Mouse (Mus musculus): Measurements from ENCODE around the gene Ntng2.

Ntng2 gene

GRCm38 (mm10) chr2:29252599-29253204, at the start of gene Ntng2:
Gene Ntng2 (minus strand): TSS chr2:29253005.
- DNase-seq (ENCODE audit: low spot score in 2 of 2), result peak in 1 of 2 experiments; percentile 44

DNA sequence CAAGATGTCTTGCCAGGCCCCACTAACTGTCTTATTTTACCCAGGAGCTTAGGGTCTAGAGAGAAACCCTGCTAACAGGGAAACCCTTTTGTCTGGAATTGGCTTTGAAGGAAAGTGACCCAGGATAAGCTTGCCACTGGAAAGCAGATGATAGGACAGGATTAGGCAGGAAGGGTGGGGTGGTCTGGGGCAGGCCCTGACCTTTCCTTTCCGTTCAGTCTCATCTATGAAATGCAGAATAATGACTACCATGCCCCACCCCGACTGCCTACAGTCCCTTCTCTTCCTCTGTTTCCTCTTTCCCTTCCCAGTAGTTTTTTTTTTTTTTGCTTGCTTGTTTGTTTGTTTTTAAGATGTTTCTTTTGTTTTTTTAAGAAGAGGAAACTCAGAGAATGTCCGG, 42.8 kb upstream of the Ntng2 start:
- DNase-seq (ENCODE audit: low spot score in 2 of 2), result no peak

DNA sequence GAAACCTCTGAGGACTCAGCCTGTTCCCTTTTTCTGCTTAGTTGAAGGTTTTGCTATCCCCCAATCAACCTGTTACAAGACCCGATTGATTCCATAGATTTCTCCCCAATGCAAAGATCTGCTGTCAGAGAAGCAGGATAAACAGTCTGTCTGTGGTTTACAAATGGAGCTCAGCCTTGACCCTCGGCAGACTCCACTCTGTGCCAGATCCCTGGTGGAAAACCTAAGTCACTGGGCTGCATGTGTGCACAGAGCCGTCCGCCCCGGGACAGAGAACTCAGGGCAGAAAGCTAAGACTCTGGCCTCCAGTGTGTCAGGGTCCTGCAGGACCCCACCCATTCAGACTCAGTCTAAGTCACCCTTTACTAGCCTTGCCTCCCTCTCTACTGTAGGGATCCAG, 34.8 kb upstream of the Ntng2 start:
- no peak for DNase-seq (ENCODE audit: low spot score in 2 of 2)

- no peak for DNase-seq (ENCODE audit: low spot score in 2 of 2)
Measured at GRCm38 (mm10) chr2:29277703-29278121, 24.9 kb upstream of the Ntng2 start.

DNA sequence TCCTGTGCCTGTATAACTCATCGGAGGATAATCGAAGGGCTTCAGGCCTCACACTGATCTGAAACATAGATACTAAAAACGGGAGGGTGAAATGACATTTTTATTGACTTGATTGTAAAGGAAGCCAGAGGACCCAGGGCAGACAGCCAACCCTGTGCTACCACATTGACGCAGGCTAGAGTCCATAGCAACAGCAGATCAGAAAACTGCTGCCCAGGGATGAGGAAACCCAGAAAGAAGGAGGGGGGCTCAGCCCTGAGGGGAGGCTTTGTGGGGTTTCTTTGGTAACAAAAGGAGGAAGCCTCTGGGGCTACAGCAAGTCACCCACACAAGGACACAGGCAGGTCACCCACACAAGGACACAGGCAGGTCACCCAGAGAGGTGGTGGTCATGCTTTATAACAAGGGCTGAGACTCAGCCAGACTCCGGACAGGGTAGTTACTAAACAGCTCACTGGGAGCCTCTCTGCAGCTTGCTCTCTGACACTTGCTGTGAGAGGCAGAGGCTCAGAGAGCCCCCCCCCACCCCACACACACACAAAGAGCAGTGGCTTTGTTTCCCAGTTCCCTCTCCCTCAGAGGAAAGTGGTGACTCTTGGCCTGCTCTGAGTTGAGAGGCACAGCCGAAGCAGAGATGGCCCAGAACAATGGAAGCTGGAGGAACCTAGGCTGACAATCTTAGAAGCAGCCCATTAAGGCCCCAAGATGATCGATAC, 19.2 kb upstream of the Ntng2 start:
- no peak for DNase-seq (ENCODE audit: low spot score in 2 of 2)

- DNase-seq (ENCODE audit: low spot score in 2 of 2), result no peak
Measured at GRCm38 (mm10) chr2:29271098-29271497, 18.3 kb upstream of the Ntng2 start.

- DNase-seq (ENCODE audit: low spot score in 2 of 2), result no peak
Measured at GRCm38 (mm10) chr2:29266810-29267209, 14.0 kb upstream of the Ntng2 start.

- no peak for DNase-seq (ENCODE audit: low spot score in 2 of 2)
Measured at GRCm38 (mm10) chr2:29262436-29262915, 9.7 kb upstream of the Ntng2 start.

DNA sequence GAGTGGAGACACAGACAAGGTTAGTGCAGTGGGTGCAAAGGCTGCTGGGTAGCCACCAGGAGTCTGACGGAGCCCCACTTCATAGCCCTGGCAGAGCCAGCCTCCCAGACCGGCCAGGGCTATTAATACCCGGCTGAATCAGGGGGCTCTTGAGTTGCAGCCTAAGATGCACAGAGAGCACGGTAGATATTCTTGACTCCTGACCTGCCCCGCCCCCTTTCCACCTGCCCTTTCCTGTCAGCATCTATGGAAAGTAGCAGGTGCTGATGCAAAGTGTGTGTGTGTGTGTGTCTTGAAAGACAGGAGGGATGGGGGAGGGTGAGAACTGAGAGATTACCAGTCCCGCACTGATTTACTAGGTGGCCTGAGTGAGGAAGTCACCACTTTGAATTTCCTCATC, 8.3 kb upstream of the Ntng2 start:
- DNase-seq (ENCODE audit: low spot score in 2 of 2), result no peak

DNA sequence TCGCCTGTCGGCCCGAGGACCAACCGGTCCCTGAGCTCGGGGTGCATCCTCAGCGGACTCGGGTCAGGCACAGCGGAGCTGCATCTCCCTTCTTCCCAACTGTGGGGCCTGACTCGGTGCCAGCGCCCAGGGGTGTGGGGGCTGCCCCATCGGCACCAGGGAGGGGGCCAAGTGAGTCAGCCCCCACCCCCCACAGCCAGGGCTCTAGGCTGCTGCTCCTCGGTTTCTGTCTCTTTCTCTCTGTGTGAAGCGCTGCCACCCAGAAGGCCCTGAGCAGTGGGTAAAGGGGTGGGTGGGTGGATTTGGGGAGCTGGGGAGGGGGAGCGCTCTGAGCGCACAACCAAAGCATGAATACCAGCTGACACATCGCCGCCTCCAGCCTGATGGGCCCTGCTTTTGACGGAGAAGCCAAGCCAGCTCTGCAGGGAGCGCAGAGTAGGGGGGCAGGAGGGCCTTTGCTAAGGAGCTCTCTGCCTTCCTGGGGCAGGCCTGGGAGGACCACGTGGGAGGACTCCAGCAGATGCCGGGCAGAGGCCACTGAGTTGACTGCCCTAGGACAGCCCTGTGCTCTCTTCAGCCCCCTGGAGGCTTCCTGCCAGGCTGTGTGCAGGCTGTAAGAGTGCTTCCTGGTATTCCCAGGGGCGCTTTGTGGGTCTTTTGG, 530 bp upstream of the Ntng2 start:
- no peak for DNase-seq (ENCODE audit: low spot score in 2 of 2)

DNA sequence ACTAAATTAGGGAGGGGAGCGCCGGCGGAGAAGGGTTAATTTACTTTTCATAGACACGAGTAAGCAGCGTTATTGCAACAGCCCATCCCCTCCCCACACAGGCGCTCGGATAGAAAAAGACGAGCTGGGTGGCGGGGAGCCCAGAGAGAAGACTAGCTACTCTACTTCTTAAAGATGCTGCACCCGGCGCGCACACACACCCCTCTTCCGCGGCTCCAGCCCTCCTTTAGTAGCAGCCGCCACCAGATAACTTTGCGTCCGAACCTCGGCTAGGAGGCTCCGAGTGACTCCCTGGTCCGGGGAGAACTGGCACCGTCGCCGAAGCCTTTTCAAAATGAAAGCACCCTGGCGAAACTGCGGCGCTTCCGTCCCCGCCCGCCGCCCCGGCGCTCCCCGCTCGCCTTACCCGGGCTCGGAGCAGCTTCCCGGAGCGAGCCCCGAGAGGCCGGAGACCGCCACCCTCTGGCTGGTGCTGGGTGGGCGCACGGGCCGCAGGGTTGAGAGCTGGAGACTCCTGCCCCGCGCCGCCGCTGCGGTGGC, 676 bp downstream of the Ntng2 start:
- DNase-seq (ENCODE audit: low spot score in 2 of 2), result peak; percentile 35 to 40

DNA sequence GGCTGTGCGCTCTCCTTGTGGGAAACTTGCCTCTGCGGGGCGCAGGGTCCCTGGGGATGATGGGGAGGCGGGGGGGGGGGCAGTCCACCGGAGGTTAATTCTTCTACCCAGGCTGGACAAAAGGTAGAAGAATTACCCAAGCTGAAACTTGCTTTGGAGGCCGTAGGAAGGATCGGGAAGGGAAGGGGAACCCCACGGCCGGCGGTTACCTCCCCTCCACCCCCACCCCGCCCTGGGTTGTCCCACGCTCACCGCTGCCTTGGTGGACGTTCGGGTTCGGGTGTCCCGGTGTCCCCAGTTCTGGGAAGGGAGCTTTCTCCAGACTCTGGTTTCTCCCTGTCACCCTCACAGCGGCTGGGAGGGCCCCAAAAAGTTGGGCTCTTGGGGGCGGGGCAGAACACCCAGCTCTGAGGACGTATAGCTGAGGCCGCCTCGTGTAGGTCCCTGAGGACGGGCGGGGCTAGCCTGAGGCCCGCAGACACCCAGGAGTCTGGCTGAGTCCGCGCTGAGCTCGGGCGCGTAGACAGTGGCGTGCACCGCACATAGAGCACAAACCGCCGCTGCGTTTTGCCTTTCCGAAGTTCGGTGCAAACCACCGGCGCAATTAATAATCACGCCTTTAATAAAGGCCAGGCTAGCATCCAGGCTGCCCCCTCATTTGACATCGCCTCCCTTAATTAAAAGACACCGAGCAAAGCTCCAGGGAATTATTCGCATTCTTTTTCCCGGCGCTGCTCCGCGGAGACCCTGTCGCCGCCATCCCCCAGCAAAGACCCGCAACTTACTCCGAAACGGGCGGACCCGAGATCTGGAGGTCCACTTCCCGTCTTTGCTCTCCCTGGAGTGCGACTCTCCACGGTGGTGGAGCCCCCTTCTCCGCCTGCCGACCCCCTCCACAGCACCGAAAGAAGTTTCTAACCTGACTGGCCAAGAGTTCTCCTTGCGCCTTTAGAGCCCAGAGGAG, 1.4 kb downstream of the Ntng2 start:
- no peak for DNase-seq (ENCODE audit: low spot score in 2 of 2)

- no peak for DNase-seq (ENCODE audit: low spot score in 2 of 2)
Measured at GRCm38 (mm10) chr2:29250263-29251094, 2.3 kb downstream of the Ntng2 start.

GRCm38 (mm10) chr2:29249852-29250251, 3.0 kb downstream of the Ntng2 start:
- DNase-seq (ENCODE audit: low spot score in 2 of 2), result no peak

DNA sequence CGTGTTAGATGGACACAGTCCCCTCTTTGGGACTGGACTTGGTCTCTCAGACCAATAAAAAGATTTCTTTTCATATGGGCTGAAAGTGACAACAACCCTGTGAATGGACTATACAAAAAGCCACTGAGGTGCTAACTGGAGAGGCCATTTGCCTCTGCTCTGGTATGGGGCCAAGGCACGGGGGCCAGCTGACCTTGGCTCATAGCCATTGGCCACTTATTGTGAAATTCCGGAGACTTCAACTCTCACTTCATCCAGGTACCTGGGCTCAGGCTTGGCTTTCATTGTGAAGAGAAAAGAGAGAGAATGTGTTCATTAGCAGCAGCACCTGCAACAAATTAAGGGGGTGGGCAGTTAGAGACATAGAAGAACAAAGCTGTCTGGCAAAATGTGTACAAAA, 4.3 kb downstream of the Ntng2 start:
- DNase-seq (ENCODE audit: low spot score in 2 of 2), result no peak

DNA sequence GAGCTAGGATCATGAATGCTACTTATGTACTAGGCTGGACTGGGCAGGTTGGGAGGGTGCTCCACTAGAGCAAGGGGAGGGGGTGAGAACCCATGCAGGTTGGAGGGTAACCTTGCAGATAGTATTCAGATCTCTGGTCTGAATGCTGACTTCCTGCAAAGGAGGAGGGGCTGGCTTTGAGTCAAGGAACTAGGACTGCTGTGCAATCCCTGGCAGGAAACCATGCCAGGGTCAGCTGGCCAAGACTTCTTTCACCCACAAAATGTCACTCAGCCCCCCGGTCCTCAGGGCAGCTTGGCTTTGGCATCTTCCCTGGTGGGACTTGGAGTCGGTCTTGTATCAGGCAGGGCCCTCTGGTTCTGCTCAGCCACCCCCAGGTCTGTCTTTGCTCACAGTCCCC, 5.4 kb downstream of the Ntng2 start:
- no peak for DNase-seq (ENCODE audit: low spot score in 2 of 2)

DNA sequence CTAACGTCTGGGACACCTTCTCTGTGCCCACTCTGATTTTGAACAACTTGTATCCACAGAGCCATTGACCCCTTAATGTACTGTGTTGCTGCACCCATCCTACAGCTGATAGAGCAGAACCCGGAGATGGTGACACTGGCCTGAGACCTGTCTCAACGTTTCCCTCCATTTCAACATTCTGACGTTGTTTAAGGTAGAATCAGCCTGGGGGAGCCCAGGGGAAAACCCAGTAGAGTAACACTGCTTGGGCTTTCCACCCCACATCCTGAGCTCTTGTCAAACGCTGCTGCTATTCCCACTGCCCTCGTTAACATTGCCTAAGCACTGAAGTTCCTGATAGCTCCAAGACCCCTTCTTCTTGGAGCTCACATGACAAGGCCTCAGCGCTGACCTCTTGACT, 5.9 kb downstream of the Ntng2 start:
- DNase-seq (ENCODE audit: low spot score in 2 of 2), result no peak

DNA sequence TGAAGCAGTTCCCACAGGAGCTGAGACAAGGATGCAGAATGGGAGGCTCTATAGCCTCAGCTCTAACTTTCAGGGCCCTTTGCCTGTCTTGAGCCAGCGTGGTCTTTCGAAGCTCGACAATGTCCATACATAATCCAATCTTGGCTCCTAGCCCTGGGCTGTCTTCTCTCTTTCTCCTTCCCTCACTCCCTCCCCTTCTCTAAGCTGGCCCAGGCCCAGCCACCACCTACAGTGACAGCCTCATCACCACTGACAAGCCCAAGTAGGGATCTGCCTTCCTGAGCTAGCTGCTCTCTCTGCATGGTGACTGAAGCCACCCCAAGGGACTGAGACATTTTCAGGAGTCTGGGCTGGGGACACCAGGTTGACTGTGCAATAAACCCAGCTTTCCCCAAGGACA, 6.5 kb downstream of the Ntng2 start:
- no peak for DNase-seq (ENCODE audit: low spot score in 2 of 2)

GRCm38 (mm10) chr2:29245341-29245779, 7.4 kb downstream of the Ntng2 start:
- DNase-seq (ENCODE audit: low spot score in 2 of 2), result peak in 1 of 2 experiments; percentile 51

DNA sequence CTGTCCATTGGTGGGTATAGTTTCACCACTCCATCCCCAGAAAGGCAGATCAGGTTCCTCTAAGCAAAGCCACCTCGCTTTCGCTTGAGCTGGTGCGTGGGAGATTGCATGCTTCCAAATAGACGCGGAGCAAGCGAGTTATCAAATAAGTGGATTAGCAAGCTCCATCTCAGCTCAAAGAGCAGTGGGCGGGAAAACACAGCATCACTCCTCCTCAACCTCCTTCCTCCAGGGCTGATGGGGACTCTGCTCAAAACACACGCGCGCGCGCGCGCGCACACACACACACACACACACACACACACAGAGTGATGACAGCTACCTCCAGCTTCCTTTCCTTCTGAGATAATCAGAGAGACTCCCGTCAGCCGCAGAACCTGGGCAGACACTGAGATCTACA, 13.5 kb downstream of the Ntng2 start:
- DNase-seq (ENCODE audit: low spot score in 2 of 2), result no peak

All from urinary bladder, postnatal 36 days (tissue).